Mouse (Mus musculus) ovary, adult 2 months (tissue): Measurements from ENCODE around the gene Pcnx3. TPM values are rescaled to one million over a fixed set of nuclear protein-coding genes. Genes with fewer than 3 reads are reported as not detected.

ENCODE experiments used
- polyA plus RNA-seq: library from polyadenylated mRNA; depleted of rRNA; stranded (reverse); fragments of >200 nt; gene quantifications from 2 replicates; pipeline ENCODE4 v1.2.3, GENCODE M21; 2012; rRNA removed

Pcnx3 gene
- polyA plus RNA-seq, result 260 and 276 TPM in 2 replicates

GRCm38 (mm10) chr19:5688200-5689087 is at the start of gene Pcnx3, which contains the start of gene Map3k11:
Gene Pcnx3 (minus strand): TSS chr19:5688908.
Gene Map3k11 (plus strand): TSS chr19:5688742.

GRCm38 (mm10) chr19:5729444-5729815 is 40.7 kb upstream of the Pcnx3 start, which contains the start of gene Fam89b:
Gene Fam89b (minus strand): TSS chr19:5729653.

GRCm38 (mm10) chr19:5725767-5726515 is 37.2 kb upstream of the Pcnx3 start, which contains the start of gene Ehbp1l1:
Gene Ehbp1l1 (minus strand): TSS chr19:5726317.

GRCm38 (mm10) chr19:5704163-5704800 is 15.6 kb upstream of the Pcnx3 start, which contains the start of gene Kcnk7:
Gene Kcnk7 (plus strand): TSS chr19:5704367.

GRCm38 (mm10) chr19:5662981-5663913 is 25.5 kb downstream of the Pcnx3 start, which contains the start of gene Sipa1:
Gene Sipa1 (minus strand): TSS chr19:5663707.

GRCm38 (mm10) chr19:5637069-5638047 is 51.4 kb downstream of the Pcnx3 start, which contains the start of gene Rela:
Gene Rela (plus strand): TSS chr19:5637483.

Other genes starting within 250 kb of the Pcnx3 start
- gene Fosl1, start 241.4 kb downstream of the Pcnx3 start, polyA plus RNA-seq, result 4.3 and 7.9 TPM in 2 replicates
- 12.3 and 17.9 TPM in 2 replicates for gene Ccdc85b, start 231.0 kb downstream of the Pcnx3 start, polyA plus RNA-seq
- gene Fibp, start 228.3 kb downstream of the Pcnx3 start, polyA plus RNA-seq, result 118 and 164 TPM in 2 replicates
- 1.5 and 2.4 TPM in 2 replicates for gene Ctsw, start 220.4 kb downstream of the Pcnx3 start, polyA plus RNA-seq
- 205 and 258 TPM in 2 replicates for gene Efemp2, start 215.0 kb downstream of the Pcnx3 start, polyA plus RNA-seq
- 78.2 and 88.4 TPM in 2 replicates for gene Mus81, start 200.5 kb downstream of the Pcnx3 start, polyA plus RNA-seq
- 447 and 670 TPM in 2 replicates for gene Cfl1, start 198.5 kb downstream of the Pcnx3 start, polyA plus RNA-seq
- gene 1700020D05Rik, start 185.1 kb downstream of the Pcnx3 start, polyA plus RNA-seq, result 1.00 and 1.3 TPM in 2 replicates
- gene Snx32, start 178.4 kb downstream of the Pcnx3 start, polyA plus RNA-seq, result 17.6 and 19.1 TPM in 2 replicates
- gene Ovol1, start 128.3 kb downstream of the Pcnx3 start, polyA plus RNA-seq, result 0.87 and 1.1 TPM in 2 replicates
- 15.5 and 16.1 TPM in 2 replicates for gene Ap5b1, start 120.9 kb downstream of the Pcnx3 start, polyA plus RNA-seq
- 93.6 and 93.9 TPM in 2 replicates for gene Rnaseh2c, start 87.0 kb downstream of the Pcnx3 start, polyA plus RNA-seq
- 56.6 and 61.2 TPM in 2 replicates for gene Kat5, start 78.7 kb downstream of the Pcnx3 start, polyA plus RNA-seq
- gene Rela, start 51.4 kb downstream of the Pcnx3 start, polyA plus RNA-seq, result 109 and 128 TPM in 2 replicates
- 110 and 149 TPM in 2 replicates for gene Sipa1, start 25.2 kb downstream of the Pcnx3 start, polyA plus RNA-seq
- gene Map3k11, start 166 bp downstream of the Pcnx3 start, polyA plus RNA-seq, result 89.5 and 98.2 TPM in 2 replicates
- gene Kcnk7, start 15.5 kb upstream of the Pcnx3 start, polyA plus RNA-seq, result 1.7 and 2.6 TPM in 2 replicates
- gene Ehbp1l1, start 37.4 kb upstream of the Pcnx3 start, polyA plus RNA-seq, result 69.0 and 78.6 TPM in 2 replicates
- gene Fam89b, start 40.7 kb upstream of the Pcnx3 start, polyA plus RNA-seq, result 391 and 451 TPM in 2 replicates
- 509 and 535 TPM in 2 replicates for gene Ltbp3, start 52.0 kb upstream of the Pcnx3 start, polyA plus RNA-seq
- 143 and 154 TPM in 2 replicates for gene Scyl1, start 82.5 kb upstream of the Pcnx3 start, polyA plus RNA-seq
- gene Frmd8, start 186.4 kb upstream of the Pcnx3 start, polyA plus RNA-seq, result 28.5 and 32.7 TPM in 2 replicates
- gene Slc25a45, start 188.9 kb upstream of the Pcnx3 start, polyA plus RNA-seq, result 16.3 and 25.9 TPM in 2 replicates
- gene Tigd3, start 205.2 kb upstream of the Pcnx3 start, polyA plus RNA-seq, result 0.72 and 0.84 TPM in 2 replicates
- gene Dpf2, start 224.1 kb upstream of the Pcnx3 start, polyA plus RNA-seq, result 104 and 124 TPM in 2 replicates
- gene Cdc42ep2, start 235.9 kb upstream of the Pcnx3 start, polyA plus RNA-seq, result 8.6 and 9.2 TPM in 2 replicates